Mouse (Mus musculus): ENCODE results near the gene Cbfa2t2.
"Not testable (repeated sequence)": the region's sequence is repeated elsewhere in the genome, so short reads cannot be mapped to it uniquely, and the experiment has no call there.

- TF ChIP-seq CTCF (IDR thresholded peaks at IDR 0.05; ENCODE audit: insufficient read depth, low read length); POLR2A (IDR thresholded peaks at IDR 0.05; ENCODE audit: borderline replicate concordance, extremely low read depth, low read depth, low read length): not testable (repeated sequence)
Measured at GRCm38 (mm10) chr2:154493559-154493958, 57.3 kb downstream of the Cbfa2t2 start.

All from lung, adult 2 months (tissue).